Mouse (Mus musculus): Measurements from ENCODE around the gene Col23a1.

DNA sequence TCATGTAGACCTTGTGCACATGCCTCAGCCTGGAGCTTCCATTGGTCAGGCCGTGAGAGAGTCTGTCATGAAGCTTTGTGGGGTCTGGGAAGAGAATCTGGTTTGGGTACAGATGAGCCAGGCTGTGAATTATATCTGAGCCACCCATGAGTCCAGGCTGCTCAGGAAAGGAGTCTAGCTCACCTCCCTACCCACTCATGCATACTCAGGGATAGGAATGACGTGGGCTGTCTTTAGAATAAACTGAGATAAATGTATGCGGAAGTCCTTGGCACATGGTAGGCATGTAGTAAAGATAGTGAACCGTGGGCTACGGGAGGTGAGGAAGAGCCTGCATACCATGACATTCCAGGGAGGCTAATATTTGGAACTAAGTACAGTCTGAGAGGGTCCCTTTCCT, 44.3 kb downstream of the Col23a1 start:
- TF ChIP-seq CTCF (conservative IDR thresholded peaks at IDR 0.05; ENCODE audit: insufficient read depth, insufficient read length, low read depth, low read length): no peak
- TF ChIP-seq POLR2A (IDR thresholded peaks at IDR 0.05; ENCODE audit: low read depth, low read length): no peak

Measured in kidney, adult 2 months (tissue).